Mouse (Mus musculus): Measurements from ENCODE around the gene Rpl9-ps6. TPM values are rescaled to one million over a fixed set of nuclear protein-coding genes. Genes with fewer than 3 reads are reported as not detected.

Rpl9-ps6 gene
- total RNA-seq (2014; fragmentation: Nextera tagmentation) (149 and 176 TPM in 2 replicates), total RNA-seq (2017) (113 and 151 TPM in 2 replicates)

- no peak for ATAC-seq (replicated peaks; ENCODE audit: low FRiP score, low TSS enrichment, poor library complexity, severe bottlenecking)
Measured at GRCm38 (mm10) chr19:32466478-32466877, at the start of gene Rpl9-ps6. TSS of gene Rpl9-ps6 (minus strand) at chr19:32466578.

GRCm38 (mm10) chr19:32512518-32512917 lies 46.1 kb upstream of the Rpl9-ps6 start:
- no peak for ATAC-seq (replicated peaks; ENCODE audit: low FRiP score, low TSS enrichment, poor library complexity, severe bottlenecking)

- peak; percentile 92 for ATAC-seq (replicated peaks; ENCODE audit: low FRiP score, low TSS enrichment, poor library complexity, severe bottlenecking)
Measured at GRCm38 (mm10) chr19:32510962-32511361, 44.6 kb upstream of the Rpl9-ps6 start.

- peak; percentile 52; the same call in 1 of the 2 replicates for ATAC-seq (replicated peaks; ENCODE audit: low FRiP score, low TSS enrichment, poor library complexity, severe bottlenecking)
Measured at GRCm38 (mm10) chr19:32510267-32510666, 43.9 kb upstream of the Rpl9-ps6 start.

GRCm38 (mm10) chr19:32507526-32507925 lies 41.1 kb upstream of the Rpl9-ps6 start:
- ATAC-seq (replicated peaks; ENCODE audit: low FRiP score, low TSS enrichment, poor library complexity, severe bottlenecking), result no peak

- no peak for ATAC-seq (replicated peaks; ENCODE audit: low FRiP score, low TSS enrichment, poor library complexity, severe bottlenecking)
Measured at GRCm38 (mm10) chr19:32507100-32507499, 40.7 kb upstream of the Rpl9-ps6 start.

GRCm38 (mm10) chr19:32506514-32506913 lies 40.1 kb upstream of the Rpl9-ps6 start:
- ATAC-seq (replicated peaks; ENCODE audit: low FRiP score, low TSS enrichment, poor library complexity, severe bottlenecking), result no peak

- no peak for ATAC-seq (replicated peaks; ENCODE audit: low FRiP score, low TSS enrichment, poor library complexity, severe bottlenecking)
Measured at GRCm38 (mm10) chr19:32506081-32506480, 39.7 kb upstream of the Rpl9-ps6 start.

- ATAC-seq (replicated peaks; ENCODE audit: low FRiP score, low TSS enrichment, poor library complexity, severe bottlenecking), result peak; percentile 42; the same call in 1 of the 2 replicates
Measured at GRCm38 (mm10) chr19:32501414-32501813, 35.0 kb upstream of the Rpl9-ps6 start.

- ATAC-seq (replicated peaks; ENCODE audit: low FRiP score, low TSS enrichment, poor library complexity, severe bottlenecking), result no peak
Measured at GRCm38 (mm10) chr19:32498002-32498401, 31.6 kb upstream of the Rpl9-ps6 start.

GRCm38 (mm10) chr19:32497411-32497810 lies 31.0 kb upstream of the Rpl9-ps6 start:
- peak; percentile 45; the same call in 1 of the 2 replicates for ATAC-seq (replicated peaks; ENCODE audit: low FRiP score, low TSS enrichment, poor library complexity, severe bottlenecking)

- no peak for ATAC-seq (replicated peaks; ENCODE audit: low FRiP score, low TSS enrichment, poor library complexity, severe bottlenecking)
Measured at GRCm38 (mm10) chr19:32495034-32495433, 28.7 kb upstream of the Rpl9-ps6 start.

GRCm38 (mm10) chr19:32494611-32495010 lies 28.2 kb upstream of the Rpl9-ps6 start:
- no peak for ATAC-seq (replicated peaks; ENCODE audit: low FRiP score, low TSS enrichment, poor library complexity, severe bottlenecking)

- no peak for ATAC-seq (replicated peaks; ENCODE audit: low FRiP score, low TSS enrichment, poor library complexity, severe bottlenecking)
Measured at GRCm38 (mm10) chr19:32493471-32493870, 27.1 kb upstream of the Rpl9-ps6 start.

- no peak for ATAC-seq (replicated peaks; ENCODE audit: low FRiP score, low TSS enrichment, poor library complexity, severe bottlenecking)
Measured at GRCm38 (mm10) chr19:32492981-32493380, 26.6 kb upstream of the Rpl9-ps6 start.

- ATAC-seq (replicated peaks; ENCODE audit: low FRiP score, low TSS enrichment, poor library complexity, severe bottlenecking), result no peak
Measured at GRCm38 (mm10) chr19:32492339-32492738, 26.0 kb upstream of the Rpl9-ps6 start.

- ATAC-seq (replicated peaks; ENCODE audit: low FRiP score, low TSS enrichment, poor library complexity, severe bottlenecking), result no peak
Measured at GRCm38 (mm10) chr19:32490976-32491375, 24.6 kb upstream of the Rpl9-ps6 start.

- no peak for ATAC-seq (replicated peaks; ENCODE audit: low FRiP score, low TSS enrichment, poor library complexity, severe bottlenecking)
Measured at GRCm38 (mm10) chr19:32489166-32489895, 23.0 kb upstream of the Rpl9-ps6 start.

- 0 out of 2 replicates have a peak, but pooled peaks have one; percentile 31 for ATAC-seq (replicated peaks; ENCODE audit: low FRiP score, low TSS enrichment, poor library complexity, severe bottlenecking)
Measured at GRCm38 (mm10) chr19:32487595-32488255, 21.3 kb upstream of the Rpl9-ps6 start.

GRCm38 (mm10) chr19:32486106-32486724 lies 19.8 kb upstream of the Rpl9-ps6 start:
- ATAC-seq (replicated peaks; ENCODE audit: low FRiP score, low TSS enrichment, poor library complexity, severe bottlenecking), result peak; percentile 70
